Mouse (Mus musculus) embryonic facial prominence, embryonic 15.5 days (tissue): ENCODE results near the gene Necab3. TPM values are rescaled to one million over a fixed set of nuclear protein-coding genes. Genes with fewer than 3 reads are reported as not detected.

Experiments
- ATAC-seq: fragments of 200-750 bp; cut with Nextera tagmentation; 2 replicates; pipeline ENCODE4 v1.8.0; 2017; ENCODE audit warnings: low read depth, moderate TSS enrichment; ENCODE audit not compliant: insufficient number of reproducible peaks, low FRiP score, low TSS enrichment
- H3K27ac ChIP-seq: fragments of 300-500 bp; sonication (generic); replicated peaks from 2 replicates; pipeline ENCODE4 v1.5.1; 2015; ENCODE audit warnings: mild to moderate bottlenecking, inconsistent platforms
- H3K27me3 ChIP-seq: fragments of 300-500 bp; sonication (generic); 2 replicates; pipeline ENCODE4 v1.6.1; 2015; ENCODE audit warnings: inconsistent platforms
- H3K36me3 ChIP-seq: fragments of 300-500 bp; sonication (generic); 2 replicates; pipeline ENCODE4 v1.6.1; 2015; ENCODE audit warnings: mild to moderate bottlenecking, inconsistent platforms
- H3K4me1 ChIP-seq: fragments of 300-500 bp; sonication (generic); 2 replicates; pipeline ENCODE4 v1.6.1; 2015; ENCODE audit warnings: inconsistent platforms
- H3K4me2 ChIP-seq: fragments of 300-500 bp; sonication (generic); replicated peaks from 2 replicates; pipeline ENCODE4 v1.6.1; 2015; ENCODE audit warnings: mild to moderate bottlenecking, inconsistent platforms
- H3K4me3 ChIP-seq: fragments of 300-500 bp; sonication (generic); replicated peaks from 2 replicates; pipeline ENCODE4 v1.5.1; 2015; ENCODE audit warnings: mild to moderate bottlenecking, inconsistent platforms
- H3K9ac ChIP-seq: fragments of 300-500 bp; sonication (generic); 2 replicates; pipeline ENCODE4 v1.6.1; 2015; ENCODE audit warnings: inconsistent platforms
- H3K9me3 ChIP-seq: fragments of 300-500 bp; sonication (generic); replicated peaks from 2 replicates; pipeline ENCODE4 v1.6.1; 2016; ENCODE audit warnings: inconsistent platforms
- WGBS: fragments of 180-500 bp; shearing (Covaris S2); methylation state at CpG from one replicate; pipeline ENCODE4 v1.1.7; 2015; 5-methylcytosine and 5-hydroxymethylcytosine counted together
- polyA plus RNA-seq: library from polyadenylated mRNA; unstranded; fragments of >200 nt; fragmentation: Nextera tagmentation; extraction: Ambion mirVana; gene quantifications from 2 replicates; pipeline ENCODE4 v1.2.1, GENCODE M21; 2015

The Necab3 gene
- polyA plus RNA-seq, 1 experiment from 2014 or later = 4.3 TPM

GRCm38 (mm10) chr2:154589051-154589450 lies 30.4 kb upstream of the Necab3 start:
- ATAC-seq = no peak
- Histone ChIP-seq H3K27ac (peak overlapping the region; percentile 45; the same call in 1 of the 2 replicates), H3K4me1 (peaks cover 17% of the 10 kb centered on the region), H3K9ac (no peak overlapping the region), H3K4me3 (no peak overlapping the region), H3K36me3 (peaks cover 32% of the 10 kb centered on the region), H3K4me2 (no peak overlapping the region), H3K9me3 (no peaks in the 10 kb centered on the region), H3K27me3 (no peaks in the 10 kb centered on the region)
- whole genome bisulfite sequencing = 74% methylated on average over 4 of the region's 4 CpGs

GRCm38 (mm10) chr2:154586405-154586804 lies 27.7 kb upstream of the Necab3 start:
- no peak for ATAC-seq
- Histone ChIP-seq H3K27me3 (no peaks in the 10 kb centered on the region), H3K4me3 (no peak overlapping the region), H3K9me3 (no peaks in the 10 kb centered on the region), H3K4me1 (peaks cover 26% of the 10 kb centered on the region), H3K9ac (no peak overlapping the region), H3K36me3 (peaks cover 15% of the 10 kb centered on the region), H3K27ac (no peak overlapping the region), H3K4me2 (no peak overlapping the region)
- WGBS = 71% methylated on average over 5 of the region's 5 CpGs

GRCm38 (mm10) chr2:154584931-154585601 lies 26.4 kb upstream of the Necab3 start:
- H3K9ac ChIP-seq = no peak overlapping the region
- no peak overlapping the region for H3K27ac ChIP-seq
- no peaks in the 10 kb centered on the region for H3K27me3 ChIP-seq
- 69% methylated on average over 17 of the region's 17 CpGs for WGBS
- no peak overlapping the region for H3K4me3 ChIP-seq
- H3K4me1 ChIP-seq = peaks cover 26% of the 10 kb centered on the region
- no peaks in the 10 kb centered on the region for H3K9me3 ChIP-seq
- peaks cover 15% of the 10 kb centered on the region for H3K36me3 ChIP-seq
- no peak for ATAC-seq
- no peak overlapping the region for H3K4me2 ChIP-seq

- no peaks in the 10 kb centered on the region for H3K27me3 ChIP-seq
- no peaks in the 10 kb centered on the region for H3K9me3 ChIP-seq
- WGBS = 50% methylated on average over 15 of the region's 15 CpGs
- H3K36me3 ChIP-seq = peaks cover 15% of the 10 kb centered on the region
- no peak overlapping the region for H3K9ac ChIP-seq
- ATAC-seq = peak; percentile 73
- no peak overlapping the region for H3K4me2 ChIP-seq
- peak overlapping the region; percentile 66 for H3K27ac ChIP-seq
- H3K4me1 ChIP-seq = peaks cover 26% of the 10 kb centered on the region
- no peak overlapping the region for H3K4me3 ChIP-seq
Measured at GRCm38 (mm10) chr2:154583906-154584872, 25.5 kb upstream of the Necab3 start.

GRCm38 (mm10) chr2:154581421-154581820 lies 22.7 kb upstream of the Necab3 start:
- Histone ChIP-seq H3K27ac (no peak overlapping the region), H3K4me2 (no peak overlapping the region), H3K36me3 (peaks cover 1% of the 10 kb centered on the region; the same call in 1 of the 2 replicates), H3K9ac (no peak overlapping the region), H3K9me3 (no peaks in the 10 kb centered on the region), H3K27me3 (no peaks in the 10 kb centered on the region), H3K4me1 (peaks cover 26% of the 10 kb centered on the region), H3K4me3 (no peak overlapping the region)
- 94% methylated on average over 1 of the region's 1 CpGs for WGBS
- no peak for ATAC-seq

- no peaks in the 10 kb centered on the region for H3K27me3 ChIP-seq
- no peak overlapping the region for H3K27ac ChIP-seq
- H3K36me3 ChIP-seq = no peaks in the 10 kb centered on the region
- H3K4me1 ChIP-seq = peaks cover 23% of the 10 kb centered on the region
- H3K9me3 ChIP-seq = no peaks in the 10 kb centered on the region
- ATAC-seq = no peak
- H3K4me2 ChIP-seq = no peak overlapping the region
- H3K9ac ChIP-seq = no peak overlapping the region
- H3K4me3 ChIP-seq = no peak overlapping the region
- 68% methylated on average over 8 of the region's 8 CpGs for WGBS
Measured at GRCm38 (mm10) chr2:154580586-154580985, 21.9 kb upstream of the Necab3 start.

GRCm38 (mm10) chr2:154577744-154578067 lies 19.0 kb upstream of the Necab3 start:
- H3K4me1 ChIP-seq = no peaks in the 10 kb centered on the region
- ATAC-seq = no peak
- H3K27me3 ChIP-seq = no peaks in the 10 kb centered on the region
- no peak overlapping the region for H3K27ac ChIP-seq
- WGBS = 88% methylated on average over 6 of the region's 6 CpGs
- no peak overlapping the region for H3K4me3 ChIP-seq
- H3K9me3 ChIP-seq = no peaks in the 10 kb centered on the region
- no peak overlapping the region for H3K4me2 ChIP-seq
- H3K9ac ChIP-seq = no peak overlapping the region
- no peaks in the 10 kb centered on the region for H3K36me3 ChIP-seq

GRCm38 (mm10) chr2:154576876-154577743 lies 18.4 kb upstream of the Necab3 start:
- 48% methylated on average over 12 of the region's 12 CpGs for WGBS
- H3K4me3 ChIP-seq = no peak overlapping the region
- H3K9ac ChIP-seq = no peak overlapping the region
- H3K27me3 ChIP-seq = no peaks in the 10 kb centered on the region
- H3K4me1 ChIP-seq = 0 out of 2 replicates have a peak, but pooled peaks cover under 1% of the 10 kb centered on the region
- ATAC-seq = no peak
- H3K36me3 ChIP-seq = no peaks in the 10 kb centered on the region
- no peak overlapping the region for H3K27ac ChIP-seq
- no peaks in the 10 kb centered on the region for H3K9me3 ChIP-seq
- no peak overlapping the region for H3K4me2 ChIP-seq

GRCm38 (mm10) chr2:154574271-154574670 lies 15.6 kb upstream of the Necab3 start:
- Histone ChIP-seq H3K36me3 (no peaks in the 10 kb centered on the region), H3K27ac (no peak overlapping the region), H3K27me3 (no peaks in the 10 kb centered on the region), H3K4me3 (no peak overlapping the region), H3K9ac (no peak overlapping the region), H3K4me1 (peaks cover 22% of the 10 kb centered on the region), H3K9me3 (no peaks in the 10 kb centered on the region), H3K4me2 (no peak overlapping the region)
- ATAC-seq = no peak
- 58% methylated on average over 7 of the region's 7 CpGs for WGBS

GRCm38 (mm10) chr2:154572996-154573395 lies 14.3 kb upstream of the Necab3 start:
- Histone ChIP-seq H3K9ac (no peak overlapping the region), H3K27me3 (no peaks in the 10 kb centered on the region), H3K36me3 (no peaks in the 10 kb centered on the region), H3K4me2 (no peak overlapping the region), H3K27ac (no peak overlapping the region), H3K9me3 (no peaks in the 10 kb centered on the region), H3K4me3 (no peak overlapping the region), H3K4me1 (peaks cover 34% of the 10 kb centered on the region)
- no peak for ATAC-seq
- 73% methylated on average over 3 of the region's 3 CpGs for WGBS

GRCm38 (mm10) chr2:154571976-154572375 lies 13.3 kb upstream of the Necab3 start:
- H3K36me3 ChIP-seq = no peaks in the 10 kb centered on the region
- peak overlapping the region; percentile 77 for H3K27ac ChIP-seq
- H3K9me3 ChIP-seq = no peaks in the 10 kb centered on the region
- H3K4me3 ChIP-seq = no peak overlapping the region
- no peak overlapping the region for H3K9ac ChIP-seq
- H3K4me1 ChIP-seq = peaks cover 41% of the 10 kb centered on the region
- no peaks in the 10 kb centered on the region for H3K27me3 ChIP-seq
- no peak for ATAC-seq
- no peak overlapping the region for H3K4me2 ChIP-seq
- WGBS = 46% methylated on average over 8 of the region's 8 CpGs
